Mouse (Mus musculus) ovary, postnatal 14 days (tissue): Measurements from ENCODE around the gene Mecr.
A peak's percentile ranks its signal among the peaks of the same experiment; 100 is the strongest.

ENCODE experiments used
- DNase-seq: peaks from one replicate; pipeline ENCODE4 v3.0.0; 2022; ENCODE audit warnings: low spot score

The Mecr gene

GRCm38 (mm10) chr4:131890692-131891091 is 47.4 kb downstream of the Mecr start:
- no peak for DNase-seq

DNA sequence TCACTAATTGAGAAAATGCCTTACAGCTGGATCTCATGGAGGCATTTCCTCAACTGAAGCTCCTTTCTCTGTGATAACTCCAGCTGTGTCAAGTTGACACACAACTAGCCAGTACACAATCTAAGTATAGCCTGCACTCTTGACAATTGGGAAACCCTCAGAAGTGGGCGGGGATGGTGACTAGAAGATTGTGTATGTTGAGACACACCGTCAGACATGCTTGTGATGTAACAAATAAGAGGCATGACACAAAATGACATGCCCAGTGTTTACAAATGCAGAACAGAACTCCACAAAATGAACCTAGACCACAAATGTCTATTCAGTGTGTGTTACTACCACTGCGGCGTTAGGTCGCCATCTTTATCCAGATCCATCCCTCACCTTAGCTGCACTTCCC is 53.8 kb downstream of the Mecr start:
- no peak for DNase-seq

DNA sequence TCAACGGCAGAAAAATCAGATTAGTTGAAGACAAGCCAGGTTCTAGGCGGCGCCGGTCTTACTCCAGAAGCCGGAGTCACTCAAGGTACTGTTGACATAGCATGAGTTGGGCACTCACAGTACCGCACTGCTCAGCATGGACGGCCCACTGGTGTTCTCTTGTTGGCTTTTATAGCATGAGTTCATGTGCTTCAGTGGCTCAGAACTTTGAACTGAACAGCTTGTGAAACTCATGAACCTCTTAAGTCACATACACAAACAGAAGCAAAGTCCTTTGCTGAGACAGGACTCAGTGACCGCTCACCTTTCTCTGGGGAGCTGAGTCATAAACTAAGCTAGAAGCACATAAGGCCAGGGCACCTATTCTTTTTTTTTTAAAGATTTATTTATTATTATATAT is 54.5 kb downstream of the Mecr start:
- no peak for DNase-seq

DNA sequence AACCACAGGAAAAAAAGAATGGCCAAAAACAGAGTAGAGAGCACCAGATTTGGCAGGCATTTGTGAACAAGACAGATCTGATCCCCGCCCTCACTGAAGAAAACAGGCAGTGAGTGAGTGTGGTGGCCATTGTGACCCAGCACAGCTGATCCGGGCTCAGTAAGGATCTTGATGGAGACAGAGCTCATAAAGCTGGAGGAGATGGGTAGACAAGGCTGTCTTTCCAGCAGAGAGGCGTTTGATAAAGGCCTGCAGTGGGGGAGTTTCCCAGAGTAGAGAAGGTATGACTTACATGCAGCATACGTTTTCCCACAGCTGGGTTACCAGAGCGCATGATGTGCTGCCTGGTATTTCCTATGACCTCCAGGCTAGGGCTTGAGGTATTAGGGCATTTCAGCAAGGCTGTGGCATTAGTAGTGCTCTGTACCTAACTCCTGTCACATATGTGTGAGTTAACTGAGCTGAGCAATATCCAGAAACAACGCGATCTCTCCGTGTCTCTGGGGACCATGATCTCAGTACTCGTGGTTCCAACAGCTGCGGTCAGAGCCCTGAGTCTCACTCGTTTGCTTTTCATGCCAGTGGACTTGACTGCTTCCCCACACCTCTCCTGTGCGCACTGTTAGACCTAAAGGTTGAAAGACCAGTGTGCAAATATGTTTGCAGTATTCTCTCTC is 55.4 kb downstream of the Mecr start:
- no peak for DNase-seq

DNA sequence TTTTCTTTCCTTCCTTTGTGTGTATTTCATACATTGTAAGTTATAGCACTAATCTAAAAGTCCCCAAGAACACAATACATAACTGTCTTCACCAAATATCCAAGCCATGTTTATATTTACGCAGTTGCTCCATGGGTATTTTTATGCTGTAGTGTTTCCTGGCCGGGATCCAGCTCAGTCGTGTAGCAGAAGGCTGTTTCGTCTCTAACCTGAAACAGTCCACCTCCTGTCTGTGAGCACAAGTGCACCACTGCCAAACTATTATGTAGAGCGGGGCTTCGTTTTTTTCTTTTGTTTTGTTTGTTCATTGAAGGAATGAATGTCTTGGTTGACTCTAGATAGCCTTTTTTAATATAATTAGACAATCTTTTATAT is 55.9 kb downstream of the Mecr start:
- DNase-seq, result no peak

- DNase-seq, result no peak
These were observed 57.8 kb downstream of the Mecr start for GRCm38 (mm10) chr4:131901090-131901489.

DNA sequence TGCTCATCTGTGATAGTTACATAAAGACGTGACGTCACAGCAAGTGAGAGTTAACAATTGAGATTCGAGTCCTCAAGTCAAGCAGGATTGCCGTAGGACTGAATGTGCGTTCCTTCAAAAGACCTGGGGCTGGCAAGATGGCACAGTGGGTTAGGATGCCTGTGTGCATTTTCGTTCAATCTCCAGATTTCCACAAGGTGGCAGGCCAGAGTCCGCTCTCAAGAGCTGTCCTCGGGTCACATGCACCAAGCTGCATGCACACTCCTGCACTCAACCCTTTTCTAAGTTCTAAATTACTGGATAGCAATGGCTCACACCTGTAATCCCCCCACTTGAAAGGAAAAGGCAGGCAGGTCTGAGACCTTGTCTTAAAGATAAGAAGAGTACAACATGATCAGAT is 61.2 kb downstream of the Mecr start:
- no peak for DNase-seq

DNA sequence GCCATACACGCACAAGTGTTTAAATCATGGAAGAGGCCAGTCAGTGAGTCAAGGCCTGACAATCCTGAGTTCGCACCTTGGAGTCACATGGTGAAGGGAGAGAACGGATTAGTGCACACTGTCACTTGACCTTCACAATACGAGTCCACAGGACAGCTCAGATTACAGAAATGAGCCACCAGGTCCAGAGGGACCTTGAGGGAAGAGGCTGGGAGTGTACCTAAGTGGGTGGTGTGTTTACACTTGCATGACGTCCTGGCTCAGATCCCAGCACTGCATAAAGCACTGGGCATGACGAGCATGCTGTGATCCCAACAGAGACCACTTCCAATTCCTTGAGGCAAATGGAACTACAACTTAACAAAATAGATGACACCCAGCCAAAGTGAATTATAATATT is 63.2 kb downstream of the Mecr start:
- no peak for DNase-seq

DNA sequence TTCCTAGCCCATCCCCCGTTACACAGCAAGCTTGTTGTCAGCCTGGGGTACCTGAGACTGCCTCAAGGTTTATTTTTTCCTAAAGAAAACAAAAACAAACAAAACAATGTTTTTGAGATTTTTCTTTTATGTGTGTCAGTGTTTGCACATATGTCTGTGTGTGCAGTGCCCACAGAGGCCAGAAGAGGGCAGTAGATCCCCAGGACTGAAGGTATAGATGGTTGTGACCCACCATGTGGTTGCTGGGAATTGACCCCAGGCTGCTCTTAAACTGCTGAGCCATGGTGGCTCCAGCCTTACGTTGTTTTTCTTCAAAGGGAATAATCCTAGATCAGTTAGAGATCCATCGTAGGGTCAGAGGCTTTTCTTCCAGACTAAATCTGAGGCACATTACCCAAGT is 64.6 kb downstream of the Mecr start:
- DNase-seq, result no peak

DNA sequence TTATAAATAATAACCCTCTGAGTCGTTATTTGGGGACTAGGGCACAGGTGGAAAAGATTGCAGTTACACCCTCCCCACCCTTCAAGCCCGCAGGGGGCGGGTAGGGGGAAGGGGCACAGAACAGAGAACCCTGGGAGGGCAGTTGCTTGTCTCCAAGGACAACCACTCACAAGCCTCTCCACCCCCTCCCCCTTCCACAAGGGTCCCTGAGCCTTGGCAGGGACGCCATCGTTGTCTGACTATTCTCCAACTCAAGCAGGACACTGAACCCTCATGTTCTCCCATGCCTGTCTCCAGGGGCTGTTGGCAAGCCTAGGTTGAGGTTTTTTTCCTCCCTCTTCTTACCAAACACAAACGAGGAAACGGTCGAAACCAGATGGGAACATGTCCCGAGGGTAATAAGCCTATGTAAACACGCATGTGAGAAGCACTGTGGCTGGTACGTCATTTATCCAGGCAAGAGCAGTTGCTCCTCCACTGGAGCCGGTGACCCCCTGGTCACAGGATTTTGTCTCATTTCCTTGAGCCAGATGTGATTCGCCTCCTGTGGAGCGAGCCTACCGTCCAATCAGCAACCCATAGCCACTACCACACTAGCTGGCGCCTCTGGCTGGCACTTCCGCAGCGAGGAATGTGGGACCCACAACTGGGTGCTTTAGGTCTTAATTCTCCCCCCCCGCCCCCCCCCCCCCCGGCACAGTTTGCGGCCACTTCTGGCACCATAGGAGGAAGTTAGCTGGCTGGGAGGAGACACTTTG is 67.1 kb downstream of the Mecr start:
- DNase-seq, result no peak

DNA sequence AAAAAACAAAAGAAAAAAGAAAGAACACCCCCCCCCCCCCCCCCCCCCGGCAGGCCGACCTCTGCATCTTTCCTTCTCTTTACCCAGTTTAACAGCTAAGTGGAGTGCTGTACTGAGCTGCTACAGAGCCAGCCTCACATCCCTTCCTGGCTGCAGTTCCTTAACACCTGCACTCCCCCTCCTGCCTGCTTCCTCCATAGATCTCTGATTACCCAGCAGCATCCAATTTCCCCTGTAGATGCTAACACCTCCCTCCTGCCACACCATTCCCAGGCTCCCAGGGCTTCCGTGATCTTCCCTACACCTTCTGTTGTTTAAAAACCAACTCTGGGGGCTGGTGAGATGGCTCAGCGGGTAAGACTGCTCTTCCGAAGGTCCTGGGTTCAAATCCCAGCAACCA is 68.3 kb downstream of the Mecr start:
- DNase-seq, result no peak

DNA sequence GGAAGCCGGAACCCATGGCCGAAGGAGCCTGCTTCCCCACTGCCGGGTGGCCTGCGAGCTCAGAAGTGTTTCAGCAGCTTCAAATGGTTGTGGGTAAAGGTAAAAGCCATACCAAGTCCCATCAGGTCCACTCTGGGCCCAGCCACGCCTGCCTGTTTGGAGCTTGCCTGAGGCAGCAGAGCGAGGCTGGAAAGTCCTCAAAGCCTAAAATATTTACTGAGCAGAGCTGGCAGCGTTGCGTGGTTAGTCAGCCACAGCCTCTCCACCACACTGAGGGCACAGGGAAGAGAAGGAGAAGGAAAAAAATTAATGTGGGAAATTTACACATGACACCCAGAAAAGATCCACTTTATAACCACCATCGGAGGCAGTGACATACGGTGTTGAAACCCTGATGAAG is 70.3 kb downstream of the Mecr start:
- DNase-seq, result no peak

DNA sequence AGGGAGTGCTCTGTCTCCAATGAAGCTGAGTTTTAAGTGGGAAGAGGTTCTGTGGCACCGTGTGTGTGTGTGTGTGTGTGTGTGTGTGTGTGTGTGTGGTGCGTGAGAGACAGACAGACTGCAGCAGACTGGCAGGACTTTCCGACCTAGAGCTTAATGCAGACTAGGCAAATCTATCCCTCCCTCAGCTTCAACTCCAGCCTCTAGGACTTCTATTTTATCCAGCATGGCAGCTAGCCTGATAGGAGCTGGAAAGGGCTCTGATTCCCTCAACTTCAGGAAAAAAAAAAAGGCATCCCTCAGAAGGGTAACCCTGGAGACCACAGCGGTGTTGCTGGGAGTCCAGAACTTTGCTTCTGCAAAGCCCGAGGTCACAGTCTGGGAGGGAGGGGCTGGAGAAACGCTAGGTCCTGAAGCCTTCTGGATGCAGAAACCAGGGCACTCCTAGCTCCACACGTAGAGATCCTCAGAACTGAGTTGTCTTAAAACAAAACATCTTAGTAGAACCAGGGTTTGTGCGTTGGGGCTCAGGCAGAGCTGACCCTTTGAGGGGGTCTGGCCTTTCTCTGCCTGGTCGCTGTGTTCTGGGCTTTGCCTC is 70.9 kb downstream of the Mecr start:
- DNase-seq, result no peak

DNA sequence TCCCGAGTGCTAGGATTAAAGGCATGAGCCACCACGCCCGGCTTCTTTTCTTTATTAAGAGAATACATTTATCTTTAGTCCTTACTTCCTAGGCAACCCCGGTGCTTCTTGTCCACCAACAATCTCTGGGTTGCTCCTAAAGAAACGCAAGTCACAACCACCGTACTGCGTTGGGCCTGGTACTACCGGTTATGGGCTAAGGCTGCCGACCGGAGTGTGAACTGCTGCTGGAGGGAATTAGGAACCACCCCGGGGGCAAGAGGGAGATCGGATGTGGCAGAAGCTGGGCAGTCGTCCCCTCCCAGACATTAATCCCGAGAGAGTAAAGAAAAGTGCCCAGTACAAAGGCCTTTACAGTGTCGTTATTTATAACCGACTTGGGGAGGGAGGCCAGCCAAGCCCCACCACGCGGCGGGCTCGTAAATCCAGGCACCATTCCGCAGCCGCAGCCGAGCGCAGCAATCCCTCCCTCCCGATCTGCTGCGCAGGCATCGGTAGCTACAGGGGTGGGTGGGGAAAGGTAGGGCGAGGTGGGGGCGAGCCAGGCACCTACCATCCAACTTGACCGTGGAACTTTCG is 71.7 kb downstream of the Mecr start:
- no peak for DNase-seq

DNA sequence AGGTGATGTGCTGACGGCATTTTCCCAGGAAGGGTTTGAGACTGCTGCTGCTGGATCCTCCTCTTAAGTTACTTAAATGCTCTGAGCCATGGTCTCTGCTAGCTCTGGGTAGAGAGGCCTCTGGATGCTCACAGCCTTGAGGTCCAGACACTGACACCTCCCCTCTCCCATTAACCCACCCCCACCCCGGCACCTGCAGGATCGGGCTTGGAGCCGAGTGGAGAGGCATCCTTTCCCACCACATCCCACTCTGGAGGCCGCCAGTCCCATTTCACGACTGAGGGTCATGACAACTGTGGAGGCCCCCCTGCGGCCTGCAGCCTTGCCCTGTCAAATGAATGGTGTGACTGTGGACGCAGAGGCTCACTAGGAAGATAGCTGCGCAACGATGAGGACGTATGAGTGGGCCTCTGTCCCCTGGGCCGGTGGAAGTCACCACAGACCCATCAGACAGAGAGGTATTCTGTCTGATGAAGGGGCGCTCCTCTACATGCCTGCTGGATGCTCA is 72.6 kb downstream of the Mecr start:
- no peak for DNase-seq

GRCm38 (mm10) chr4:131916425-131916824 is 73.2 kb downstream of the Mecr start:
- DNase-seq, result peak; percentile 84

GRCm38 (mm10) chr4:131917010-131917555 is 73.8 kb downstream of the Mecr start:
- no peak for DNase-seq
